Mouse (Mus musculus): ENCODE results near the gene Cap2.

GRCm38 (mm10) chr13:46669620-46670271, 168.1 kb downstream of the Cap2 start:
- peak; percentile 4; the same call in 1 of the 2 replicates for TF ChIP-seq CTCF (IDR thresholded peaks at IDR 0.05)
- TF ChIP-seq POLR2A (IDR thresholded peaks at IDR 0.05; ENCODE audit: insufficient read depth, low read depth, low read length), result no peak
- TF ChIP-seq EP300 (IDR thresholded peaks at IDR 0.05; ENCODE audit: insufficient read depth, low read depth, low read length), result no peak

Data from heart, adult 2 months (tissue).